Mouse (Mus musculus): ENCODE measurements around the gene Mdm2. TPM values are rescaled to one million over a fixed set of nuclear protein-coding genes. Genes with fewer than 3 reads are reported as not detected.

Gene Mdm2
- polyA plus RNA-seq, 1 experiment from 2014 or later, result 14.8 TPM

DNA sequence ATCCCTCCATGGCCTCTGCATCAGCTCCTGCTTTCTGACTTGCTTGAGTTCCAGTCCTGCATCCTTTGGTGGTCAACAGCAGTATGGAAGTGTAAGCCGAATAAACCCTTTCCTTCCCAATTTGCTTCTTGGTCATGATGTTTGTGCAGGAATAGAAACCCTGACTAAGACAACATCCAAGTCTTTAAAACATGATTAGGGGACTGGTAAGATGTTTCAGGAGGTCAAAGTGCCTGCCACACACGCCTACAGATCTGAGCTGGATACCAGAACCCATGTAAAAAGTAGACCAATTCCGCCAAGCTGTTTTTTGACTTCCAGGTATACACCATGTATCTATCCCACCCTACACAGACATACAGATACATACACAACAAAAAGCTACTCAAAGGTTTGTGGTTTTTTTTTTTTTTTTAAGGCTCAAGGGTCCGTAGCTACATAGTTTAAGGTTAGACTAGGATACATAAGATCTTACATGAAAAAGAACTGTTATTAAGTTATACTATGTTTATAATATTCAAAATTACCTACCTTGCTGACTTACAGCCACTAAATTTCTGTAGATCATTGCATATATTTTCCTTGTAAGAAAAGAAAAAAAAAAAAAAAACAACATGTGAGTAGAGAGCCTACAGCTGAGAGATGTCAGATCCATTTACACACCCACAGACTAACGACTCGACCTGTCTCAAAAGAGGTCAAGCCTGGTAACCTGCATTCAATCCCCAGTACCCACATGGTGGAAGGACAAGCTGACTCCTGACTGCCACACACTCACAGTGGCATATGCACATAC, 9.3 kb downstream of the Mdm2 start:
- H3K9ac ChIP-seq (ENCODE audit: low read length), result no peak overlapping the region
- DNase-seq (ENCODE audit: low spot score) (no peak), ATAC-seq (ENCODE audit: low FRiP score, low TSS enrichment) (no peak)
- H3K4me3 ChIP-seq (ENCODE audit: low read depth, low read length), result no peak overlapping the region
- H3K4me1 ChIP-seq (replicated peaks; ENCODE audit: control insufficient read depth, insufficient read depth), result no peaks in the 10 kb centered on the region
- H3K9me3 ChIP-seq (ENCODE audit: control insufficient read depth, low read length), result no peaks in the 10 kb centered on the region
- TF ChIP-seq CTCF (IDR thresholded peaks at IDR 0.05; ENCODE audit: low read depth) (no peak), EP300 (optimal IDR thresholded peaks at IDR 0.05) (no peak)
- peaks cover 34% of the 10 kb centered on the region for H3K36me3 ChIP-seq (ENCODE audit: control insufficient read depth, insufficient read depth, low read length)
- no peak overlapping the region for H3K4me2 ChIP-seq (replicated peaks; ENCODE audit: low read depth)
- no peaks in the 10 kb centered on the region for H3K27me3 ChIP-seq (ENCODE audit: control insufficient read depth, insufficient read depth, low read length)
- no peak overlapping the region for H3K27ac ChIP-seq (replicated peaks)
- 87% methylated on average over 6 of the region's 6 CpGs for WGBS

DNA sequence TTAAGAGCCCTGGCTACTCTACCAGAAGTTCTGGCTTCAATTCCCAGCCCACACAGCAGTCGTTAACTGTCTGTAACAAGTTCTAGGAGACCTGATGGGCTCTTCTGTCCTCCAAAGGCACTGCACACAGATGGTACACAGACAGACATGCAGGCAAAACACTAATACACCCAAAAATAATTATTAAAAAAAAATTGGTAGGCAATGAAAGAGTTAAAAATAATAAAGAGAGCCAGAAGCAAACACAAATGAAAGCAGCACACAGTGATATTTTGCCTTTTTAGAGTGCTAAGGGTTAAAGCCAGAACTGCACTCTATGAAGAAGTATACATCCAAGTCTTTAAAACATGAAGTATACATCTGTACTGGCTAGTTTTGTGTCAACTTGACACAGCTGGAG, 10.1 kb downstream of the Mdm2 start:
- H3K4me1 ChIP-seq (replicated peaks; ENCODE audit: control insufficient read depth, insufficient read depth), result no peaks in the 10 kb centered on the region
- DNase-seq (ENCODE audit: low spot score) (no peak), ATAC-seq (ENCODE audit: low FRiP score, low TSS enrichment) (no peak)
- no peak overlapping the region for H3K9ac ChIP-seq (ENCODE audit: low read length)
- no peaks in the 10 kb centered on the region for H3K27me3 ChIP-seq (ENCODE audit: control insufficient read depth, insufficient read depth, low read length)
- H3K4me2 ChIP-seq (replicated peaks; ENCODE audit: low read depth), result no peak overlapping the region
- TF ChIP-seq EP300 (optimal IDR thresholded peaks at IDR 0.05), result no peak
- no peak for TF ChIP-seq CTCF (IDR thresholded peaks at IDR 0.05; ENCODE audit: low read depth)
- WGBS, result 93% methylated on average over 1 of the region's 1 CpGs
- no peak overlapping the region for H3K4me3 ChIP-seq (ENCODE audit: low read depth, low read length)
- no peaks in the 10 kb centered on the region for H3K9me3 ChIP-seq (ENCODE audit: control insufficient read depth, low read length)
- peaks cover 34% of the 10 kb centered on the region for H3K36me3 ChIP-seq (ENCODE audit: control insufficient read depth, insufficient read depth, low read length)
- H3K27ac ChIP-seq (replicated peaks), result no peak overlapping the region

DNA sequence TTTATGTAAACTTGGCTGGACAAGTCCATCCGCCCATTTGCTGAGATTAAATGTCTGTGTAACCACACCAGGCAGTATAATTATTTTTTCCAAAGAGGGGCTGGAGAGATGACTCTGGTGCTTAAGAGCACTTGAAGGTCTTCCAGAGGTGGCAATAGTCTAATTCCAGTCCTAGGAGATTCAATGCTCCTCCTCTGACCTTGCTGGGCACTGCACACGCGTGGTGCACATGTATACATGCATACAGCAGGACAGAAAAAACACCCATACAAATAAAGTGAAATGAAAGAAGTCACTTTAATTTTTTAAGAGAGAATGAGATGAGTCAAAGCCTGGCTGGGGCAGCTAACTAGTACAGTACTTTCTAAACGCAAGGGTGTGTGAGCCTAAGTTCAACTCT, 10.6 kb downstream of the Mdm2 start:
- DNase-seq (ENCODE audit: low spot score), result no peak
- Histone ChIP-seq H3K4me1 (replicated peaks; ENCODE audit: control insufficient read depth, insufficient read depth) (no peaks in the 10 kb centered on the region), H3K9ac (ENCODE audit: low read length) (no peak overlapping the region), H3K4me3 (ENCODE audit: low read depth, low read length) (no peak overlapping the region), H3K9me3 (ENCODE audit: control insufficient read depth, low read length) (no peaks in the 10 kb centered on the region), H3K27me3 (ENCODE audit: control insufficient read depth, insufficient read depth, low read length) (no peaks in the 10 kb centered on the region), H3K4me2 (replicated peaks; ENCODE audit: low read depth) (no peak overlapping the region), H3K27ac (replicated peaks) (no peak overlapping the region), H3K36me3 (ENCODE audit: control insufficient read depth, insufficient read depth, low read length) (peaks cover 36% of the 10 kb centered on the region)
- TF ChIP-seq CTCF (IDR thresholded peaks at IDR 0.05; ENCODE audit: low read depth) (no peak), EP300 (optimal IDR thresholded peaks at IDR 0.05) (no peak)
- no peak for ATAC-seq (ENCODE audit: low FRiP score, low TSS enrichment)
- 95% methylated on average over 4 of the region's 4 CpGs for WGBS

DNA sequence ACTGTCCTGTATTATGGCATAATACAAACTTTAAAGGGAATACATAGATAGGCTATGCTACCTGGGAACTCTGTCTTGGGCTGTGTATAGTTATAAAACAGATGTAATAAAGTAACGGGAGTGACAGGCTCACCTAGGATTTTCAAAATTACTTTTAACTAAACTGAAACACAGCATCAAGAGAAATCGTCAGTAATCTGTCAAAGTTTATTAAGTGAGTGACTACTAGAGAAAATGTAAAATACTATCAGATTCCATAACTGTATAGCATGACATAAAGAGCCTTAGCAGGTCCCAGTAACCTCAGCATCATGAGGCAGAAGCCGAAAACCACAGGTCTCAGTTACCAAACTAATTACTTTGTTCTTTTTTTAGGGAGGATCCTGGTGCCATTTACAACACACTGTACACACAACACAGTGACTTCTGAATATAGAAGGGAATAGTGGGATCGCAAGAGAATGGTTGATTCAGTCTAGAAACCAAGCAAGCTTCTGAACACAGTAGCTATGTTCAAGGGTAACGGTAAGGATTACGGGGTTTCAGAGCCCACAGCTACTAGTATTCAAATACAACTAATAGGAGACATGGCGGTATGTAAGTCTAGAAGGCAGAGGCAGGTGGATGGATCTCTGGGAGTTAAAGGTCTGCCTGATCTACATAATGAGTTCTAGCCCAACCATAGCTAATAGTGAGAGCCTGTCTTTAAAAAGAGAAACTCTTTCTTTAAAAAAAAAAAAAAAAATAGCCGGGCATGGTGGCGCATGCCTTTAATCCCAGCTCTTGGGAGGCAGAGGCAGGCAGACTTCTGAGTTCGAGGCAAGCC, 12.0 kb downstream of the Mdm2 start:
- DNase-seq (ENCODE audit: low spot score) (no peak), ATAC-seq (ENCODE audit: low FRiP score, low TSS enrichment) (no peak)
- TF ChIP-seq CTCF (IDR thresholded peaks at IDR 0.05; ENCODE audit: low read depth) (no peak), EP300 (optimal IDR thresholded peaks at IDR 0.05) (no peak)
- WGBS, result 93% methylated on average over 10 of the region's 10 CpGs
- H3K9ac ChIP-seq (ENCODE audit: low read length), result no peak overlapping the region
- H3K9me3 ChIP-seq (ENCODE audit: control insufficient read depth, low read length), result no peaks in the 10 kb centered on the region
- no peak overlapping the region for H3K4me3 ChIP-seq (ENCODE audit: low read depth, low read length)
- H3K36me3 ChIP-seq (ENCODE audit: control insufficient read depth, insufficient read depth, low read length), result peaks cover 43% of the 10 kb centered on the region
- H3K27ac ChIP-seq (replicated peaks), result no peak overlapping the region
- H3K27me3 ChIP-seq (ENCODE audit: control insufficient read depth, insufficient read depth, low read length), result no peaks in the 10 kb centered on the region
- H3K4me1 ChIP-seq (replicated peaks; ENCODE audit: control insufficient read depth, insufficient read depth), result no peaks in the 10 kb centered on the region
- no peak overlapping the region for H3K4me2 ChIP-seq (replicated peaks; ENCODE audit: low read depth)

DNA sequence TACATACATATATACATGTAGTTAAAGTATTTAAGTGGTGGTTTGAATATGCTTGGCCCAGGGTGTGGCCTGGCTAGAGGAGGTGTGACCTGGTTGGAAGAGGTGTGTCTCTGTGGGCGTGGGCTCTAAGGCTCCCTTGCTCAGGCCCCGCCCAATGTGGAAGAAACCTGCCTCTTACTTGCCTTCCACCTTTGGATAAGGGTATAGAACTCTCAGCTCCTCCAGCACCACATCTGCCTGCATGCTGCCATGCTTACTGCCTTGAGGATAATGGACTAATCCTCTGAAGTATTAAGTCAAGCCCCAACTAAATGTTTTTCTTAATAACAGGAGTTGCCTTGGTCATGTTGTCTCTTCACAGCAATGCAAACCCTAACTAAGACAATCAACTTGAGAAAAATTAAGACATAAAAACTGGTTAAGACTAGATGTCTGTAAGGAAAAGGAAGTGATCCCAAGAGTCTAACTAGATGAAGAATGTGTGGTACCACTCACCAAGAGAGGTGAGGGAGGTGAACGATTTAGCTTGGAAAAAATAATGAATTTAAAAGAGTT, 12.9 kb downstream of the Mdm2 start:
- H3K36me3 ChIP-seq (ENCODE audit: control insufficient read depth, insufficient read depth, low read length), result peaks cover 45% of the 10 kb centered on the region
- no peaks in the 10 kb centered on the region for H3K4me1 ChIP-seq (replicated peaks; ENCODE audit: control insufficient read depth, insufficient read depth)
- H3K27ac ChIP-seq (replicated peaks), result no peak overlapping the region
- no peak overlapping the region for H3K4me2 ChIP-seq (replicated peaks; ENCODE audit: low read depth)
- TF ChIP-seq CTCF (IDR thresholded peaks at IDR 0.05; ENCODE audit: low read depth), result no peak
- TF ChIP-seq EP300 (optimal IDR thresholded peaks at IDR 0.05), result no peak
- DNase-seq (ENCODE audit: low spot score) (no peak), ATAC-seq (ENCODE audit: low FRiP score, low TSS enrichment) (no peak)
- 92% methylated on average over 3 of the region's 3 CpGs for WGBS
- no peak overlapping the region for H3K4me3 ChIP-seq (ENCODE audit: low read depth, low read length)
- no peak overlapping the region for H3K9ac ChIP-seq (ENCODE audit: low read length)
- no peaks in the 10 kb centered on the region for H3K9me3 ChIP-seq (ENCODE audit: control insufficient read depth, low read length)
- no peaks in the 10 kb centered on the region for H3K27me3 ChIP-seq (ENCODE audit: control insufficient read depth, insufficient read depth, low read length)

Data from stomach, postnatal 0 days (tissue).